Mouse (Mus musculus): ENCODE data around the gene Rbfox3. TPM values are rescaled to one million over a fixed set of nuclear protein-coding genes. Genes with fewer than 3 reads are reported as not detected.

The Rbfox3 gene
- polyA plus RNA-seq, 1 experiment from 2014 or later: 0.36 TPM

- 64% methylated on average over 6 of the region's 6 CpGs for WGBS (ENCODE audit: insufficient replicate concordance)
- Histone ChIP-seq H3K4me2 (no peak overlapping the region), H3K4me3 (replicated peaks) (no peak overlapping the region), H3K36me3 (no peaks in the 10 kb centered on the region), H3K27me3 (no peaks in the 10 kb centered on the region), H3K9ac (no peak overlapping the region), H3K9me3 (replicated peaks) (no peaks in the 10 kb centered on the region), H3K4me1 (replicated peaks) (no peaks in the 10 kb centered on the region), H3K27ac (no peak overlapping the region)
- no peak for DNase-seq
- ATAC-seq (ENCODE audit: low read depth): no peak
Observed at GRCm38 (mm10) chr11:118851391-118851790, 60.0 kb downstream of the Rbfox3 start.

GRCm38 (mm10) chr11:118847986-118848385, 63.4 kb downstream of the Rbfox3 start:
- H3K36me3 ChIP-seq: no peaks in the 10 kb centered on the region
- H3K4me3 ChIP-seq (replicated peaks): no peak overlapping the region
- H3K27ac ChIP-seq: no peak overlapping the region
- WGBS (ENCODE audit: insufficient replicate concordance): 66% methylated on average over 7 of the region's 7 CpGs
- DNase-seq (no peak), ATAC-seq (ENCODE audit: low read depth) (no peak)
- H3K9ac ChIP-seq: no peak overlapping the region
- no peak overlapping the region for H3K4me2 ChIP-seq
- H3K4me1 ChIP-seq (replicated peaks): no peaks in the 10 kb centered on the region
- no peaks in the 10 kb centered on the region for H3K27me3 ChIP-seq
- H3K9me3 ChIP-seq (replicated peaks): no peaks in the 10 kb centered on the region

GRCm38 (mm10) chr11:118840992-118841391, 70.4 kb downstream of the Rbfox3 start:
- H3K4me1 ChIP-seq (replicated peaks): no peaks in the 10 kb centered on the region
- no peaks in the 10 kb centered on the region for H3K9me3 ChIP-seq (replicated peaks)
- no peak overlapping the region for H3K27ac ChIP-seq
- H3K27me3 ChIP-seq: no peaks in the 10 kb centered on the region
- ATAC-seq (ENCODE audit: low read depth): no peak
- no peak overlapping the region for H3K4me3 ChIP-seq (replicated peaks)
- H3K36me3 ChIP-seq: no peaks in the 10 kb centered on the region
- 71% methylated on average over 5 of the region's 5 CpGs for WGBS (ENCODE audit: insufficient replicate concordance)
- H3K4me2 ChIP-seq: no peak overlapping the region
- H3K9ac ChIP-seq: no peak overlapping the region
- no peak for DNase-seq

GRCm38 (mm10) chr11:118838167-118838566, 73.2 kb downstream of the Rbfox3 start:
- DNase-seq (no peak), ATAC-seq (ENCODE audit: low read depth) (no peak)
- Histone ChIP-seq H3K27me3 (no peaks in the 10 kb centered on the region), H3K36me3 (no peaks in the 10 kb centered on the region), H3K9me3 (replicated peaks) (no peaks in the 10 kb centered on the region), H3K4me2 (no peak overlapping the region), H3K4me1 (replicated peaks) (no peaks in the 10 kb centered on the region), H3K9ac (no peak overlapping the region), H3K4me3 (replicated peaks) (no peak overlapping the region), H3K27ac (no peak overlapping the region)
- WGBS (ENCODE audit: insufficient replicate concordance): 32% methylated on average over 4 of the region's 4 CpGs

GRCm38 (mm10) chr11:118836889-118837288, 74.5 kb downstream of the Rbfox3 start:
- WGBS (ENCODE audit: insufficient replicate concordance): 46% methylated on average over 4 of the region's 4 CpGs
- Histone ChIP-seq H3K9ac (no peak overlapping the region), H3K27me3 (no peaks in the 10 kb centered on the region), H3K27ac (no peak overlapping the region), H3K9me3 (replicated peaks) (no peaks in the 10 kb centered on the region), H3K4me2 (no peak overlapping the region), H3K4me3 (replicated peaks) (no peak overlapping the region), H3K4me1 (replicated peaks) (no peaks in the 10 kb centered on the region), H3K36me3 (no peaks in the 10 kb centered on the region)
- ATAC-seq (ENCODE audit: low read depth): no peak
- DNase-seq: no peak

GRCm38 (mm10) chr11:118832793-118833481, 78.5 kb downstream of the Rbfox3 start:
- no peaks in the 10 kb centered on the region for H3K4me1 ChIP-seq (replicated peaks)
- H3K27me3 ChIP-seq: no peaks in the 10 kb centered on the region
- DNase-seq (no peak), ATAC-seq (ENCODE audit: low read depth) (no peak)
- H3K9ac ChIP-seq: no peak overlapping the region
- H3K27ac ChIP-seq: no peak overlapping the region
- H3K4me3 ChIP-seq (replicated peaks): no peak overlapping the region
- no peak overlapping the region for H3K4me2 ChIP-seq
- no peaks in the 10 kb centered on the region for H3K9me3 ChIP-seq (replicated peaks)
- no peaks in the 10 kb centered on the region for H3K36me3 ChIP-seq
- 56% methylated on average over 10 of the region's 10 CpGs for WGBS (ENCODE audit: insufficient replicate concordance)

GRCm38 (mm10) chr11:118831730-118832129, 79.7 kb downstream of the Rbfox3 start:
- Histone ChIP-seq H3K27me3 (no peaks in the 10 kb centered on the region), H3K27ac (no peak overlapping the region), H3K36me3 (no peaks in the 10 kb centered on the region), H3K4me1 (replicated peaks) (no peaks in the 10 kb centered on the region), H3K9me3 (replicated peaks) (no peaks in the 10 kb centered on the region), H3K9ac (no peak overlapping the region), H3K4me3 (replicated peaks) (no peak overlapping the region), H3K4me2 (no peak overlapping the region)
- DNase-seq (no peak), ATAC-seq (ENCODE audit: low read depth) (no peak)
- WGBS (ENCODE audit: insufficient replicate concordance): 38% methylated on average over 7 of the region's 7 CpGs

GRCm38 (mm10) chr11:118825280-118826094, 85.9 kb downstream of the Rbfox3 start:
- no peaks in the 10 kb centered on the region for H3K9me3 ChIP-seq (replicated peaks)
- no peaks in the 10 kb centered on the region for H3K4me1 ChIP-seq (replicated peaks)
- no peaks in the 10 kb centered on the region for H3K27me3 ChIP-seq
- H3K27ac ChIP-seq: no peak overlapping the region
- 64% methylated on average over 25 of the region's 25 CpGs for WGBS (ENCODE audit: insufficient replicate concordance)
- H3K36me3 ChIP-seq: no peaks in the 10 kb centered on the region
- DNase-seq (no peak), ATAC-seq (ENCODE audit: low read depth) (no peak)
- H3K9ac ChIP-seq: no peak overlapping the region
- no peak overlapping the region for H3K4me2 ChIP-seq
- no peak overlapping the region for H3K4me3 ChIP-seq (replicated peaks)

GRCm38 (mm10) chr11:118821353-118821752, 90.0 kb downstream of the Rbfox3 start:
- no peaks in the 10 kb centered on the region for H3K36me3 ChIP-seq

GRCm38 (mm10) chr11:118818528-118818927, 92.9 kb downstream of the Rbfox3 start:
- Histone ChIP-seq H3K27me3 (no peaks in the 10 kb centered on the region), H3K4me2 (no peak overlapping the region), H3K4me3 (replicated peaks) (no peak overlapping the region), H3K36me3 (no peaks in the 10 kb centered on the region), H3K27ac (no peak overlapping the region), H3K9ac (no peak overlapping the region), H3K9me3 (replicated peaks) (no peaks in the 10 kb centered on the region), H3K4me1 (replicated peaks) (no peaks in the 10 kb centered on the region)
- 79% methylated on average over 8 of the region's 8 CpGs for whole genome bisulfite sequencing (ENCODE audit: insufficient replicate concordance)
- DNase-seq: no peak
- ATAC-seq (ENCODE audit: low read depth): no peak

More at GRCm38 (mm10) chr11:118821353-118821752, 90.0 kb downstream of the Rbfox3 start:
- H3K4me2 ChIP-seq: no peak overlapping the region
- H3K27me3 ChIP-seq: no peaks in the 10 kb centered on the region
- no peak overlapping the region for H3K4me3 ChIP-seq (replicated peaks)
- DNase-seq: no peak
- H3K27ac ChIP-seq: no peak overlapping the region
- no peaks in the 10 kb centered on the region for H3K4me1 ChIP-seq (replicated peaks)
- H3K9me3 ChIP-seq (replicated peaks): no peaks in the 10 kb centered on the region
- ATAC-seq (ENCODE audit: low read depth): no peak
- no peak overlapping the region for H3K9ac ChIP-seq
- 21% methylated on average over 2 of the region's 2 CpGs for WGBS (ENCODE audit: insufficient replicate concordance)

- no peak overlapping the region for H3K4me2 ChIP-seq
- no peak for DNase-seq
- H3K27me3 ChIP-seq: no peaks in the 10 kb centered on the region
- no peak for ATAC-seq (ENCODE audit: low read depth)
- 51% methylated on average over 5 of the region's 5 CpGs for WGBS (ENCODE audit: insufficient replicate concordance)
- no peak overlapping the region for H3K4me3 ChIP-seq (replicated peaks)
- H3K9me3 ChIP-seq (replicated peaks): no peaks in the 10 kb centered on the region
- no peak overlapping the region for H3K9ac ChIP-seq
- no peak overlapping the region for H3K27ac ChIP-seq
- H3K36me3 ChIP-seq: no peaks in the 10 kb centered on the region
- H3K4me1 ChIP-seq (replicated peaks): no peaks in the 10 kb centered on the region
Observed at GRCm38 (mm10) chr11:118815118-118815517, 96.3 kb downstream of the Rbfox3 start.

- Histone ChIP-seq H3K27me3 (no peaks in the 10 kb centered on the region), H3K4me3 (replicated peaks) (no peak overlapping the region), H3K27ac (no peak overlapping the region), H3K4me1 (replicated peaks) (no peaks in the 10 kb centered on the region), H3K36me3 (no peaks in the 10 kb centered on the region), H3K4me2 (no peak overlapping the region), H3K9ac (no peak overlapping the region), H3K9me3 (replicated peaks) (no peaks in the 10 kb centered on the region)
- DNase-seq (no peak), ATAC-seq (ENCODE audit: low read depth) (no peak)
- 62% methylated on average over 11 of the region's 11 CpGs for WGBS (ENCODE audit: insufficient replicate concordance)
Observed at GRCm38 (mm10) chr11:118813942-118814341, 97.5 kb downstream of the Rbfox3 start.
